Mouse (Mus musculus) olfactory bulb, adult 2 months (tissue): ENCODE measurements around the gene Pfdn2. TPM values are rescaled to one million over a fixed set of nuclear protein-coding genes. Genes with fewer than 3 reads are reported as not detected.
"Not testable (repeated sequence)": the region's sequence is repeated elsewhere in the genome, so short reads cannot be mapped to it uniquely, and the experiment has no call there.

Source experiments
- H3K27ac ChIP-seq: fragments of 200-500 bp; 2 replicates; pipeline ENCODE4 v1.5.1; 2012; ENCODE audit warnings: low read depth, low read length; ENCODE audit not compliant: insufficient read depth
- H3K4me1 ChIP-seq: fragments of 200-500 bp; 2 replicates; pipeline ENCODE4 v1.6.1; 2012; ENCODE audit warnings: low read length; ENCODE audit not compliant: control insufficient read depth, insufficient read depth
- H3K4me3 ChIP-seq: fragments of 200-500 bp; 2 replicates; pipeline ENCODE4 v1.5.1; 2012; ENCODE audit warnings: mild to moderate bottlenecking, low read depth, low read length, moderate library complexity; ENCODE audit not compliant: insufficient read depth
- CTCF ChIP-seq: fragments of 200-500 bp; IDR thresholded peaks from 2 replicates; pipeline ENCODE4 v1.5.1; 2012; ENCODE audit warnings: low read depth, mild to moderate bottlenecking, low read length, moderate library complexity; ENCODE audit not compliant: insufficient read depth
- POLR2A ChIP-seq: fragments of 200-500 bp; IDR thresholded peaks from 2 replicates; pipeline ENCODE4 v1.6.1; 2012; ENCODE audit warnings: mild to moderate bottlenecking, low read depth, low read length, moderate library complexity; ENCODE audit not compliant: insufficient read depth
- WGBS: fragments of 180-500 bp; shearing (Covaris S2); methylation state at CpG from one replicate; pipeline ENCODE4 v1.1.7; 2018; 5-methylcytosine and 5-hydroxymethylcytosine counted together
- polyA plus RNA-seq: library from polyadenylated mRNA; stranded (reverse); fragments of >200 nt; gene quantifications from 2 replicates; pipeline ENCODE4 v1.2.4, GENCODE M21; 2012; ENCODE audit warnings: low replicate concordance; ENCODE audit not compliant: missing spikeins, insufficient read depth, insufficient read length

Pfdn2 gene
- polyA plus RNA-seq: not detected in 2 replicates

DNA sequence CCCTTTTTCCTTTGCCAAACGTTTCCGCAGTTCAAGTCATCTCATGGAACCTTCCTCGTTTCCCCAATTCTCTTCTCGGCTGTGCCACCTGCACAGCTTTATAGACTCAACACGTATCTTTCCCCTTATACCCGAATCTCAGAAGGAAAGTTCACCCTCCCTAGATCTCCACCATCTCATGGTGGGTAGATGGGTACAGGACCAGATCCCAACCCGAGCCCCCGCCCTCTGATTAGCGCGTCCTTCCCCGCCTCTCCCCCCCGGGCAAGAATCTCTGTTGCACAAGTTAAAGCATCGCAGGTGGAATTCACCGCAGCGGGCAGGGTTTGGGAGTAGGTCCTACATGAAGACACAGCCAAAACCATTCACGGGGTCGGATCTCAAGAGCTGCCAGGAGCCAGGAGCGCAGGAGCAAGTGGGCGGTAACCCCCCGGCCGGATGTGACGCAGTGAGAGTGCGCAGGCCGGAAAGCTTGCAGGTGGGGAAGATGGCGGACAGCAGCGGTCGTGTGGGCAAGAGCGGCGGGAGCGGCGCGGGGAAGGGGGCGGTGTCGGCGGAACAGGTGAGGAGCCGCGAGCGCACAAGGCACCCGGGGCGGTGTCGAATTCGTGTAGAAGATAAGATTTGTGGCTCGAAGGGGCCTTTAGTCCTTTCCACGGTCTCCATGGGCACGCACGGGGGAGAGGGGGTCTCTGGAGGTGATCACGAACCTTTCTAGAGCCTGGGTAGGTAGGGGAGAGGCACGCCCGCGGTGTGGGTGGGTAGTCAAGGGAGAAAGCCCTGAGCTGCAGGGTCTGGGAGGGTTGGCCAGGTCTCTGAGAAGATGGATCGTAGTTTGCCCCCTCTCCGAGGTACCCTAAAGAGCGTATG is at the start of gene Pfdn2, which contains the start of gene Nit1:
Gene Pfdn2 (plus strand): TSS at position 446 of the 870 bp plus-strand sequence.
Gene Nit1 (minus strand): TSS at position 422 of the 870 bp plus-strand sequence.
- under 1% methylated on average over 53 of the region's 53 CpGs for WGBS
- peak within 1 kb of the TSS; percentile 72 for H3K4me3 ChIP-seq
- TF ChIP-seq POLR2A (peak; percentile 87), CTCF (no peak)

DNA sequence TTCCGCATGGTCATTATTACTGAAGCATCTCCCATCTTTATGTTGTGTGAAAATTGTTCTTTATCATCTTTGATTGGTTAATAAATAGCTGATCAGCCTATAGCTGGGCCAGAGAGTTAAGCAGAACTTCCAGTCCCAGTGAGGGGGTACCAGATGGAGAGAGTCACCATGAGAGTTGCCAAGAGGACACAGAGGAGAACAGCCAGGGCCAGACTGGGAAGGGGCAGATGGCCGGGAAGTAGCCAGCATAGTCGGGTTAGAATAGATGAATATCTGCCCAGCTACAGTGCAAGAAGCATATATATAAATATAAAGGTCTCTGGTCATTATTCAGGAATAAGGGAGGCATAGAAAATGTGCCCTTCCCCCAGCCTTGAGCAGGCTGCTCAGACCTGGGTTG is 47.2 kb upstream of the Pfdn2 start:
- Histone ChIP-seq H3K4me3 (no peak overlapping the region), H3K4me1 (no peaks in the 10 kb centered on the region), H3K27ac (no peak overlapping the region)
- TF ChIP-seq CTCF (no peak), POLR2A (no peak)
- 72% methylated on average over 3 of the region's 3 CpGs for WGBS

More for the DNA sequence above, at the start of gene Pfdn2, which contains the start of gene Nit1:
- peaks cover 10% of the 10 kb centered on the region for H3K4me1 ChIP-seq
- H3K27ac ChIP-seq: no peak within 1 kb of the TSS

DNA sequence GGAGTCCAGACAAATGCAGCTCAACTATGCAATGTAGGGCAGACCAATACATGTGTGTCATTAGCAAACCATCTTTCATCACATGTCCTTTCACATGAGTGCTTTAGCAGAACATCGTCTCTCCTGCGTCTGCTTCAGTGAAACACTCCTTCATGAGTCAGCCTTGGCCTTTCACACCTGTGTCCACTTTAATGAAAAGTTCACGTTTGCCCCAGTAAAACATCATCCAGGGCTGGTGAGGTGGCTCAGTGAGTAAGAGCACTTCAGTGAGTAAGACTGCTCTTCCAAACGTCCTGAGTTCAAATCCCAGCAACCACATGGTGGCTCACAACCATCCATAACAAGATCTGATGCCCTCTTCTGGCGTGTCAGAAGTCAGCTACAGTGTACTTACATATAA is 39.3 kb upstream of the Pfdn2 start:
- WGBS: 66% methylated on average over 5 of the region's 5 CpGs
- H3K27ac ChIP-seq, H3K4me3 ChIP-seq, H3K4me1 ChIP-seq: not testable (repeated sequence)

DNA sequence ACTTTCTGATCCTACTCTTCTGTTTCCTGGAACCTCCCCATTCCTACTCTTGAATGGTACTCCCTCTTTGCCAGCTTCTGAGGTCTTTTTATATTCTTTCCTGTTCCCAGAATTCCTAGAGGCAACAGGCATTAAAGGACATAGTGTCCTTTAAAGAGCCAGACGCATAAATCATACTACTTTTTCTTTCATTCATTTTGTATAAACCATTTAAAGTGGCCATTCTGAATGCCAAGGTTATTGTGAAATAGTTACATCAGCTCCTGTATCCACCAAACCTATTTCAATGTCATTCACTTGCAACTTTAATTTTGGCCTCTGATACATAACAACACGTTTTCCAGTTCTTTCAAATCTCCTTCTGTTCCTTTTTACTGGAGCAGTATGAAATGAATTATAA is 36.1 kb upstream of the Pfdn2 start:
- no peak overlapping the region for H3K4me3 ChIP-seq
- H3K27ac ChIP-seq: no peak overlapping the region
- TF ChIP-seq POLR2A: no peak
- TF ChIP-seq CTCF: no peak
- 45% methylated on average over 2 of the region's 2 CpGs for WGBS
- no peaks in the 10 kb centered on the region for H3K4me1 ChIP-seq

DNA sequence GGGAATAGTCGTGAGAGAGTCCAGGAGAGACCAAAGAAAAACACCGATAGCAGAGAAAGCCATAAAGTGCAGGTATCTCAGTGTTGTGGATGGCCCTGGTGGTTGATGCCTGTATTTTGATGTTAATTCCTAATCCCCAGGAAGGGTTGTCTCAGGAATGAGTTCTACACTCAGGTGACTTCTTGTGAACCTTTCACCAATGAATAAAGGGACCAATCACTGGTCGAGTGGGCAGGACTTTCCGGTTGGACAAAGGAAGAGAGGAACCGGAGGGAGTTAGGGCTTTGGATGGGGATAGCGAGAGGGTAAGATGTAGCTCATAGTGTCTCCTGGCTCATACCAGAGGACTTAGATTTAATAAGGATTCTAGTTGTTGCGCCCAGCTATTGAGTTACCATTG is 25.7 kb upstream of the Pfdn2 start:
- no peaks in the 10 kb centered on the region for H3K4me1 ChIP-seq
- no peak overlapping the region for H3K27ac ChIP-seq
- TF ChIP-seq POLR2A (no peak), CTCF (no peak)
- no peak overlapping the region for H3K4me3 ChIP-seq
- 20% methylated on average over 7 of the region's 7 CpGs for WGBS

DNA sequence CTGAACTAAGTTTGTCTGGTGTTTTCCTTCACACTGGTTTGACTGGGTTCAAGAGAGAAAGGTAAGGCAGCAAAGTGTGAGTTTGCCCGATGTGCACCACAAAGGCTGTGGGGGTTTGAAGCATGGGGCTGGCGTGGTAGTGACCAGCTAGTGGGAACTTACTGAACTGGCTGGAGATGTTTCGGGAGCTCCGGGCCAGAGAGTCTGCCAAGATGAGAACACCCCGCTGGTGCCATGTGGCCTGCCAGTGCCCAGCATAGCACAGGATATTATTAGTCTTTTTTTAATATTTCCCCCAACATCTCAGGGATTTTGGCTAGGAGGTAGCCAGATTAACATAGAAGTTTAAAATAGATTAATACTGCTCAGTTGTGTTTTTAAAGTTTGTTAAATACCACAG is 25.3 kb upstream of the Pfdn2 start:
- 21% methylated on average over 5 of the region's 5 CpGs for WGBS
- TF ChIP-seq CTCF: no peak
- TF ChIP-seq POLR2A: no peak
- Histone ChIP-seq H3K4me1 (no peaks in the 10 kb centered on the region), H3K27ac (no peak overlapping the region), H3K4me3 (no peak overlapping the region)

DNA sequence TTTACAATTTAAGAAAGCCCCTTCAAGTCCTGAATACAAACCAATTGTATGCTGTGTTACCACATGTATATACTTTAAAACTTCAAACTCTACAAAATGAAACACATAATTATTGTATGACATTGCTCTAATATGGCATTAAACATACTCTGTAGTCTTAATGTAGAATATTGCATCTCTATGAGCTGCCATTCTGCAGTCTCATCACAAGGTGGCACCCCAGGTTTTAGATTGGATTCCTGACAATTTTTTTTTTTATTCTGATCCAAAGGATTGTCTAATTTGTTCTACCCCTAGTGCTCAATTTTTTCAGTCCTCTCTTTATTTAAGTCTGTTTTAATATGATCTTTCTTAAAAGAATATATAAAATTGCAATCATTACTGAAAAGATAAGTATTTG is 24.1 kb upstream of the Pfdn2 start:
- Histone ChIP-seq H3K4me3 (no peak overlapping the region), H3K4me1 (no peaks in the 10 kb centered on the region), H3K27ac (no peak overlapping the region)
- no peak for TF ChIP-seq CTCF

DNA sequence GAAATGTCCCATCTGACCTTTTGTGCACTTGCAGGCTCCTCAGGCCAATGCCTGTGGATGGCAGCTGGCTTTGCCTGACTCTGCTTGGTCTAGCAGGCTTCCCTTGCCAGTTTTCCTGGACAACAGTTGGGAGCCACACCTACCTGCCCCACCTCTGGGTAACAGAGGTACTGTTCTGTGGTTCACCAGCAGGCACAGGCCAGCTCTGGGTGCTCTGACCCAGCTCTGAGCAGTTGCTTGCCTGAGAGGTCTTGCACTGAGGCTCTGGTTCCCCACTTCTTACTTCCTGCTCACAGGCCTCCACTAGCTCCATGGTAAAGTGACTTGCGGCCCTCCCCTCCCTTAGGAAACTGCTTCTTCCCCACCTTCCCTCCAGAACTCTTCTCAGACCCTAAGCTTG is 23.5 kb upstream of the Pfdn2 start:
- TF ChIP-seq POLR2A (no peak), CTCF (no peak)
- H3K27ac ChIP-seq: no peak overlapping the region
- 84% methylated on average over 1 of the region's 1 CpGs for WGBS
- H3K4me3 ChIP-seq: no peak overlapping the region
- H3K4me1 ChIP-seq: 0 out of 2 replicates have a peak, but pooled peaks cover 3% of the 10 kb centered on the region

DNA sequence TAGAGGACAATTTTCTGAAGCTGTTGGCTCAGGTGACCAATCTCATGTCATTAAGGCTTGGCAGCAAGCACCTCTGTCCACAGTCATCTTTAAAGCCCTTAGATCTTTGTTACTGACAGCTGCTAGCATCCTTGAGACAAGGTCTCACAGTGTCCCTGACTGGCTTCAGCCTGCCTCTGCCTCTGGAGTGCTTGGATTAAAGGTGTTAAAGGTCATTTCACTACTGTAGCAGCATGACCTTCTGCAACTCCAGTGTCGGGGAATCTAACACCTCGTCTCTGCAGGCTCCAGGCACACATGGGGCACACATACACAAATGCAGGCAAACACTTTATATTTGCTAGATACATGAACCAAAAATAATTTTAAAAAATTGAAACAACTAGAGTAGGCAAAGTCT is 19.9 kb upstream of the Pfdn2 start:
- TF ChIP-seq CTCF: no peak
- TF ChIP-seq POLR2A: no peak
- Histone ChIP-seq H3K27ac (no peak overlapping the region), H3K4me3 (no peak overlapping the region), H3K4me1 (0 out of 2 replicates have a peak, but pooled peaks cover 3% of the 10 kb centered on the region)
- 92% methylated on average over 2 of the region's 2 CpGs for WGBS

DNA sequence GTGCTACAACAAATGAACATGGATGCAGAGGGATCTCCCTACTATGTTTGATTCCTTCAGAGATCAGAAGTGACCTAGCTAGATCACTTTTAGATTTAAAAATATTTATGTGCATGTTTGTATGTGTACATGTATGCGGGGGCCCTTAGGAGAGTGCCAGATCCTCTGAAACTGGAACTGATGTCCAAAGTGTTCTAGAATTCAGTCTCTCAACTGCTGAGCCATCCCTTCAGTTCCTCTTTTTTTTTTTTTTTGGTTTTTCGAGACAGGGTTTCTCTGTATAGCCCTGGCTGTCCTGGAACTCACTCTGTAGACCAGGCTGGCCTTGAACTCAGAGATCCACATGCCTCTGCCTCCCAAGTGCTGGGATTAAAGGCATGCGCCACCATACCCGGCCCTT is 18.9 kb upstream of the Pfdn2 start:
- H3K4me3 ChIP-seq, H3K27ac ChIP-seq, H3K4me1 ChIP-seq: not testable (repeated sequence)
- 78% methylated on average over 4 of the region's 4 CpGs for WGBS
